Mouse (Mus musculus) cerebellum, adult 2 months (tissue): Measurements from ENCODE around the gene Fbxo48.

Experiments
- CTCF ChIP-seq: fragments of 200-500 bp; IDR thresholded peaks from 2 replicates; pipeline ENCODE4 v1.5.1; 2011; ENCODE audit warnings: low read depth, mild to moderate bottlenecking, control low read depth, low read length, moderate library complexity, borderline replicate concordance; ENCODE audit not compliant: insufficient read depth
- POLR2A ChIP-seq: fragments of 200-500 bp; IDR thresholded peaks from 2 replicates; pipeline ENCODE4 v1.6.1; 2011; ENCODE audit warnings: low read length, control low read depth, borderline replicate concordance; ENCODE audit not compliant: insufficient read depth

DNA sequence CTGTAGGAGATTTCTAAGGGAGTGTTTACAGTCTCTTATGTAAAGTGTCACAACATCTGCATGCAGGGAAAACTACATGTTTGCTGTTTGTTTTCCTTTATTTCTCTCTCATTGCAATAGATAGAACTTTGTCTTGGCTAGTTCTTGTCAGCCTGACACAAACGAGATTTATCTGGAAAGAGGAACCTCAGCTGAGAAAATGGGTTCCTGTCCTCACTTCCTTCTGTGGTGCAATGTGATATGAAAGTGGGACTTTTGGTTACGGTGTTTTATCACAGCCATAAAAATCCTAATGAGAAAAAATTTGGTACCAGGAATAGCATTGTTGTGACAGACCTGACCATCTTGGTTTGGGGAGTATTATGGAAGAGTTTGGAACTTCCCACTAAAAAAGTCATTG is 18.5 kb downstream of the Fbxo48 start:
- TF ChIP-seq POLR2A (no peak), CTCF (no peak)
